Mouse (Mus musculus) G1E (cell line): Measurements from ENCODE around the gene Twnk.

Experiments used
- CTCF ChIP-seq: IDR thresholded peaks from 2 replicates; pipeline ENCODE4 v1.5.1; 2012; ENCODE audit warnings: low read depth, low read length, inconsistent platforms, mixed read lengths
- POLR2AphosphoS5 ChIP-seq: IDR thresholded peaks from 2 replicates; pipeline ENCODE4 v1.6.1; 2012; ENCODE audit warnings: low read depth, low read length, inconsistent platforms; ENCODE audit not compliant: insufficient replicate concordance
- TAL1 ChIP-seq: conservative IDR thresholded peaks from 2 replicates; pipeline ENCODE4 v1.6.1; 2012; ENCODE audit warnings: low read depth, low read length, inconsistent platforms, mixed read lengths

- TF ChIP-seq CTCF (no peak), TAL1 (no peak), POLR2AphosphoS5 (no peak)
These were observed 11.8 kb downstream of the Twnk start for GRCm38 (mm10) chr19:45017216-45017771.
